31 mouse cellular contexts compared by ENCODE assay signal in genomic region chr1:139413465-139413864, GRCm38 (mm10). TPM values are rescaled to one million over a fixed set of nuclear protein-coding genes. Genes with fewer than 3 reads are reported as not detected.
DNase-seq lines count a peak whose midpoint lies in the region; ATAC-seq and TF ChIP-seq lines count a peak whose summit lies in the region.
"Had no signal": no experiment of that assay in that cellular context is flagged by ENCODE, and none has a peak within 500 bp of the region (broad histone marks: within the 10 kb centered on the region; RNA-seq: fewer than 3 reads in every experiment).

No protein-coding gene starts in this region.

- no peak for TF ChIP-seq CTCF in midbrain, postnatal 0 days (IDR thresholded peaks at IDR 0.05)

- H3K27me3 ChIP-seq in midbrain, embryonic 11.5 days (ENCODE audit: control insufficient read depth, insufficient read depth, low read length), result no peaks in the 10 kb centered on the region
- H3K27me3 ChIP-seq in midbrain, postnatal 0 days (ENCODE audit: insufficient read depth, low read length), result no peaks in the 10 kb centered on the region
- no peaks in the 10 kb centered on the region for H3K27me3 ChIP-seq in hindbrain, embryonic 14.5 days (ENCODE audit: control insufficient read depth, insufficient read depth, low read length)
- H3K27me3 ChIP-seq: embryonic facial prominence, embryonic 13.5 days; forebrain, embryonic 12.5 days; heart, embryonic 12.5 days; hindbrain, embryonic 12.5 days; limb, embryonic 15.5 days; liver, embryonic 15.5 days; lung, embryonic 15.5 days; midbrain, embryonic 13.5 days had no signal

- H3K4me1 ChIP-seq in midbrain, embryonic 11.5 days (ENCODE audit: control insufficient read depth, insufficient read depth, low read length), result no peaks in the 10 kb centered on the region
- no peaks in the 10 kb centered on the region for H3K4me1 ChIP-seq in midbrain, postnatal 0 days (ENCODE audit: insufficient read depth, low read length)
- no peaks in the 10 kb centered on the region for H3K4me1 ChIP-seq in hindbrain, embryonic 14.5 days (replicated peaks; ENCODE audit: control insufficient read depth, insufficient read depth, low read length)
- H3K4me1 ChIP-seq: embryonic facial prominence, embryonic 13.5 days; forebrain, embryonic 12.5 days; heart, embryonic 12.5 days; hindbrain, embryonic 12.5 days; limb, embryonic 15.5 days; liver, embryonic 15.5 days; lung, embryonic 15.5 days; midbrain, embryonic 13.5 days had no signal

- H3K4me3 ChIP-seq in midbrain, embryonic 11.5 days (ENCODE audit: low read depth, low read length), result no peak overlapping the region
- no peak overlapping the region for H3K4me3 ChIP-seq in midbrain, postnatal 0 days (ENCODE audit: low read depth, low read length)
- no peak overlapping the region for H3K4me3 ChIP-seq in hindbrain, embryonic 14.5 days (replicated peaks; ENCODE audit: low read length)
- H3K4me3 ChIP-seq: embryonic facial prominence, embryonic 13.5 days; erythroblast, embryonic 14.5 days; forebrain, embryonic 12.5 days; heart, embryonic 12.5 days; hindbrain, embryonic 12.5 days; limb, embryonic 15.5 days; liver, embryonic 15.5 days; lung, embryonic 15.5 days; midbrain, embryonic 13.5 days had no signal

- no peak overlapping the region for H3K4me2 ChIP-seq in midbrain, embryonic 11.5 days
- no peak overlapping the region for H3K4me2 ChIP-seq in midbrain, postnatal 0 days (ENCODE audit: low read depth, low read length, poor library complexity, severe bottlenecking)
- H3K4me2 ChIP-seq in hindbrain, embryonic 14.5 days (replicated peaks), result no peak overlapping the region
- H3K4me2 ChIP-seq: embryonic facial prominence, embryonic 13.5 days; forebrain, embryonic 12.5 days; heart, embryonic 12.5 days; hindbrain, embryonic 12.5 days; limb, embryonic 15.5 days; liver, embryonic 15.5 days; lung, embryonic 15.5 days; midbrain, embryonic 13.5 days had no signal

- 92% methylated on average over 3 of the region's 3 CpGs for WGBS in midbrain, embryonic 11.5 days
- 85% methylated on average over 3 of the region's 3 CpGs for WGBS in midbrain, postnatal 0 days
- 93% methylated on average over 3 of the region's 3 CpGs for WGBS in hindbrain, embryonic 14.5 days

- no peak overlapping the region for H3K9ac ChIP-seq in midbrain, embryonic 11.5 days (ENCODE audit: low read length)
- no peak overlapping the region for H3K9ac ChIP-seq in midbrain, postnatal 0 days (replicated peaks; ENCODE audit: low read length, poor library complexity, severe bottlenecking)
- H3K9ac ChIP-seq in hindbrain, embryonic 14.5 days, result no peak overlapping the region
- H3K9ac ChIP-seq: embryonic facial prominence, embryonic 13.5 days; forebrain, embryonic 12.5 days; heart, embryonic 12.5 days; hindbrain, embryonic 12.5 days; limb, embryonic 15.5 days; liver, embryonic 15.5 days; lung, embryonic 15.5 days; midbrain, embryonic 13.5 days had no signal

- peak; percentile 45 for DNase-seq in midbrain, embryonic 11.5 days (ENCODE audit: low spot score, missing footprints)
- DNase-seq in midbrain, postnatal 0 days (ENCODE audit: low spot score), result no peak
- DNase-seq in hindbrain, embryonic 14.5 days (ENCODE audit: low spot score), result no peak
- no peak for DNase-seq in retina, postnatal 1 day
- DNase-seq: adrenal gland, adult 2 months; cerebellum, adult 18-20 months; cerebellum, postnatal 14 days; embryo, embryonic 11 days; gastrocnemius, postnatal 10 days; heart, adult 18-20 months; heart, postnatal 10 days; kidney, adult 8-10 months; kidney, postnatal 14 days; left cerebral cortex, postnatal 4 days; thymus, adult 18-20 months; thymus, postnatal 36 days had no signal

- H3K9me3 ChIP-seq in midbrain, embryonic 11.5 days (ENCODE audit: control insufficient read depth, low read length), result no peaks in the 10 kb centered on the region
- H3K9me3 ChIP-seq in midbrain, postnatal 0 days (ENCODE audit: low read length), result no peaks in the 10 kb centered on the region
- H3K9me3 ChIP-seq in hindbrain, embryonic 14.5 days (ENCODE audit: control insufficient read depth, low read length), result no peaks in the 10 kb centered on the region
- H3K9me3 ChIP-seq: embryonic facial prominence, embryonic 13.5 days; forebrain, embryonic 12.5 days; hindbrain, embryonic 12.5 days; limb, embryonic 15.5 days; liver, embryonic 15.5 days; lung, embryonic 15.5 days; midbrain, embryonic 13.5 days had no signal

- ATAC-seq in midbrain, embryonic 11.5 days (ENCODE audit: low FRiP score), result no peak
- no peak for ATAC-seq in midbrain, postnatal 0 days (ENCODE audit: low FRiP score)
- peak; percentile 93 for ATAC-seq in activated CD4-positive, CD25-positive, alpha-beta regulatory T cell, adult 4 months
- peak; percentile 86 for ATAC-seq in inflammation-experienced regulatory T-cells, adult 6 months
- ATAC-seq in hindbrain, embryonic 14.5 days (ENCODE audit: low FRiP score), result no peak
- ATAC-seq in megakaryocyte-erythroid progenitor cell, adult 5-6 weeks (replicated peaks; ENCODE audit: low FRiP score, low TSS enrichment, poor library complexity, severe bottlenecking), result no peak
- ATAC-seq: midbrain, embryonic 13.5 days; Patski had no signal

- no peak overlapping the region for H3K27ac ChIP-seq in midbrain, embryonic 11.5 days (ENCODE audit: low read depth, low read length)
- no peak overlapping the region for H3K27ac ChIP-seq in midbrain, postnatal 0 days (ENCODE audit: low read depth, low read length)
- no peak overlapping the region for H3K27ac ChIP-seq in hindbrain, embryonic 14.5 days
- H3K27ac ChIP-seq: embryonic facial prominence, embryonic 13.5 days; forebrain, embryonic 12.5 days; hindbrain, embryonic 12.5 days; limb, embryonic 15.5 days; liver, embryonic 15.5 days; lung, embryonic 15.5 days; macrophage; midbrain, embryonic 13.5 days had no signal

- H3K36me3 ChIP-seq in midbrain, embryonic 11.5 days (ENCODE audit: control insufficient read depth, insufficient read depth, low read length), result no peaks in the 10 kb centered on the region
- H3K36me3 ChIP-seq in midbrain, postnatal 0 days (ENCODE audit: insufficient read depth, low read length), result no peaks in the 10 kb centered on the region
- H3K36me3 ChIP-seq in hindbrain, embryonic 14.5 days (replicated peaks; ENCODE audit: control insufficient read depth, insufficient read depth), result no peaks in the 10 kb centered on the region
- H3K36me3 ChIP-seq: embryonic facial prominence, embryonic 13.5 days; forebrain, embryonic 12.5 days; heart, embryonic 12.5 days; hindbrain, embryonic 12.5 days; limb, embryonic 15.5 days; liver, embryonic 15.5 days; lung, embryonic 15.5 days; midbrain, embryonic 13.5 days had no signal

RNA-seq across cellular contexts. Expression of gene Zbtb41, which starts 8.6 kb away (rescaled TPM):
- polyA plus RNA-seq in midbrain, embryonic 11.5 days (2014; fragmentation: Nextera tagmentation; extraction: Ambion mirVana), result 27.7 and 30.4 TPM in 2 replicates
- total RNA-seq in midbrain, postnatal 0 days (2014; rRNA removed), result 54.5 and 65.1 TPM in 2 replicates
- polyA plus RNA-seq in midbrain, postnatal 0 days (2015; fragmentation: Nextera tagmentation; extraction: Ambion mirVana), result 11.9 and 13.2 TPM in 2 replicates
- 1 to 10 TPM; 6.1 to 7.0 TPM for polyA plus RNA-seq in activated CD4-positive, CD25-positive, alpha-beta regulatory T cell, adult 4 months (2017; shearing (Covaris generic))
- polyA plus RNA-seq in inflammation-experienced regulatory T-cells, adult 6 months (2017; shearing (Covaris generic)), result 1 to 10 TPM; 4.3 to 7.2 (median 4.8) TPM
- 25.5 and 29.5 TPM in 2 replicates for polyA plus RNA-seq in hindbrain, embryonic 14.5 days (2014; fragmentation: Nextera tagmentation; extraction: Ambion mirVana)
- total RNA-seq in megakaryocyte-erythroid progenitor cell, adult 5-6 weeks (2014; fragmentation: Nextera tagmentation), result 12.6 and 13.3 TPM in 2 replicates
- total RNA-seq in megakaryocyte-erythroid progenitor cell, adult 5-6 weeks (2017), result 14.1 and 30.5 TPM in 2 replicates

RNA-seq across cellular contexts. Expression of gene Crb1, which starts 36.6 kb away (rescaled TPM):
- polyA plus RNA-seq in midbrain, embryonic 11.5 days (2014; fragmentation: Nextera tagmentation; extraction: Ambion mirVana), result 2.0 and 2.5 TPM in 2 replicates
- total RNA-seq in midbrain, postnatal 0 days (2014; rRNA removed), result 3.0 and 7.9 TPM in 2 replicates
- 1.1 and 1.8 TPM in 2 replicates for polyA plus RNA-seq in midbrain, postnatal 0 days (2015; fragmentation: Nextera tagmentation; extraction: Ambion mirVana)
- polyA plus RNA-seq in activated CD4-positive, CD25-positive, alpha-beta regulatory T cell, adult 4 months (2017; shearing (Covaris generic)), result not detected
- polyA plus RNA-seq in inflammation-experienced regulatory T-cells, adult 6 months (2017; shearing (Covaris generic)), result not detected
- polyA plus RNA-seq in hindbrain, embryonic 14.5 days (2014; fragmentation: Nextera tagmentation; extraction: Ambion mirVana), result 1.2 and 2.0 TPM in 2 replicates
- not detected in 2 replicates for total RNA-seq in megakaryocyte-erythroid progenitor cell, adult 5-6 weeks (2014; fragmentation: Nextera tagmentation)
- not detected in 2 replicates for total RNA-seq in megakaryocyte-erythroid progenitor cell, adult 5-6 weeks (2017)
- total RNA-seq: adrenal gland, adult 2 months; gastrocnemius, postnatal 10 days had no signal
- polyA plus RNA-seq: adrenal gland, adult 2 months; embryonic facial prominence, embryonic 13.5 days; erythroblast, embryonic 14.5 days; limb, embryonic 15.5 days; liver, embryonic 15.5 days; macrophage; small intestine, adult 2 months had no signal

RNA-seq across cellular contexts. Expression of gene Aspm, which starts 41.1 kb away (rescaled TPM):
- polyA plus RNA-seq in midbrain, embryonic 11.5 days (2014; fragmentation: Nextera tagmentation; extraction: Ambion mirVana), result 30.0 and 31.5 TPM in 2 replicates
- 2.7 and 4.0 TPM in 2 replicates for total RNA-seq in midbrain, postnatal 0 days (2014; rRNA removed)
- 0.65 and 0.75 TPM in 2 replicates for polyA plus RNA-seq in midbrain, postnatal 0 days (2015; fragmentation: Nextera tagmentation; extraction: Ambion mirVana)
- polyA plus RNA-seq in activated CD4-positive, CD25-positive, alpha-beta regulatory T cell, adult 4 months (2017; shearing (Covaris generic)), result 1 to 10 TPM; 2.9 to 4.2 TPM
- 10 to 100 TPM in 1 of 3 experiments, 1 to 10 TPM in 1, under 1 TPM in 1; 0.50 to 10.3 (median 1.2) TPM for polyA plus RNA-seq in inflammation-experienced regulatory T-cells, adult 6 months (2017; shearing (Covaris generic))
- 3.7 and 5.3 TPM in 2 replicates for polyA plus RNA-seq in hindbrain, embryonic 14.5 days (2014; fragmentation: Nextera tagmentation; extraction: Ambion mirVana)
- 26.5 and 32.8 TPM in 2 replicates for total RNA-seq in megakaryocyte-erythroid progenitor cell, adult 5-6 weeks (2014; fragmentation: Nextera tagmentation)
- total RNA-seq in megakaryocyte-erythroid progenitor cell, adult 5-6 weeks (2017), result 44.5 and 49.7 TPM in 2 replicates

Comparison
In these comparisons a context has a peak if more than half of its experiments do, and no peak if none do; other contexts are left out.
1. ATAC-seq: peak in activated CD4-positive, CD25-positive, alpha-beta regulatory T cell, adult 4 months (single experiment) and inflammation-experienced regulatory T-cells, adult 6 months (single experiment); none in midbrain, embryonic 11.5 days (single experiment), midbrain, postnatal 0 days (single experiment), hindbrain, embryonic 14.5 days (single experiment) and megakaryocyte-erythroid progenitor cell, adult 5-6 weeks (single experiment).